Comparison of ENCODE assay signal across 12 mouse cellular contexts in the genomic region with DNA sequence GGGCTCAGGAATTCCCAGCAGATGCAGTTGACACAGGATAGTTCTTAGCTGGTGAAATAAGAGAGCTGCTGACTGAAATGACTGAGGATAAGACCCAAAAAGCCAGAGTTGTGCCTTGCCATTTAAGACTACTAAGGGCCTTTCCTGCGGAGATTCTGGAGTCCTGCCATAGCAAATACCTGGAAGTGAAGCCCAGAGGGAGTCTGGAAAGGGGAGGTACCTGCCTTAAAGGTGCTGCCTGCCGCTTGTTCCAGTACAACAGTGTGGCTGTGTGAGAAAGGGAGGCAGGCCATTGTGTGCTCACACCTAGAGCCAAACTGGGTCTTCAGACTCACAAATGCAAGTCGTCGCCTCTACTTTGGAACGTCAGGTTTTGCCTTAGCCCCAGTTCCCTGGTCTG.
DNase-seq lines count a peak whose midpoint lies in the region; ATAC-seq and TF ChIP-seq lines count a peak whose summit lies in the region.
"Had no signal": no experiment of that assay in that cellular context is flagged by ENCODE, and none has a peak within 500 bp of the region (broad histone marks: within the 10 kb centered on the region; RNA-seq: fewer than 3 reads in every experiment).

No protein-coding gene starts in this region.

- intact Hi-C loops in heart, postnatal 36 days (cut with DNase I) = no loop called here

- no peak for TF ChIP-seq CTCF in lung, adult 2 months (IDR thresholded peaks at IDR 0.05; ENCODE audit: insufficient read depth, low read length)
- no peak for TF ChIP-seq CTCF in lung, embryonic 14.5 days (IDR thresholded peaks at IDR 0.05; ENCODE audit: low read depth)

- ATAC-seq in lung, embryonic 14.5 days (ENCODE audit: insufficient read depth) = no peak
- ATAC-seq in erythroblast, adult 5-6 weeks (replicated peaks; ENCODE audit: low FRiP score, poor library complexity, severe bottlenecking) = no peak

- no peak for TF ChIP-seq POLR2A in lung, adult 2 months (IDR thresholded peaks at IDR 0.05; ENCODE audit: borderline replicate concordance, extremely low read depth, low read depth, low read length)

- H3K4me1 ChIP-seq in lung, adult 2 months (ENCODE audit: control insufficient read depth, insufficient read depth, low read length) = peaks cover 35% of the 10 kb centered on the region
- H3K4me1 ChIP-seq in lung, embryonic 14.5 days (ENCODE audit: insufficient read depth) = peaks cover 15% of the 10 kb centered on the region
- peaks cover 32% of the 10 kb centered on the region for H3K4me1 ChIP-seq in hindbrain, embryonic 10.5 days (replicated peaks)

- peak overlapping the region; percentile 19 for H3K4me3 ChIP-seq in lung, adult 2 months (replicated peaks; ENCODE audit: extremely low read depth, low read depth, low read length)
- H3K4me3 ChIP-seq in lung, embryonic 14.5 days (ENCODE audit: low read depth, low read length) = no peak overlapping the region
- no peak overlapping the region for H3K4me3 ChIP-seq in hindbrain, embryonic 10.5 days
- H3K4me3 ChIP-seq: hindbrain, embryonic 12.5 days had no signal

- H3K9me3 ChIP-seq in lung, embryonic 14.5 days (ENCODE audit: low read depth, low read length) = no peaks in the 10 kb centered on the region
- no peaks in the 10 kb centered on the region for H3K9me3 ChIP-seq in hindbrain, embryonic 10.5 days
- H3K9me3 ChIP-seq: hindbrain, embryonic 12.5 days had no signal

- H3K27ac ChIP-seq in lung, embryonic 14.5 days (ENCODE audit: low read depth) = peak overlapping the region; percentile 71
- H3K27ac ChIP-seq in hindbrain, embryonic 10.5 days = no peak overlapping the region
- H3K27ac ChIP-seq: hindbrain, embryonic 12.5 days had no signal

- no peaks in the 10 kb centered on the region for H3K27me3 ChIP-seq in lung, embryonic 14.5 days (ENCODE audit: insufficient read depth, low read length)
- H3K27me3 ChIP-seq in hindbrain, embryonic 10.5 days (ENCODE audit: insufficient read depth, poor library complexity, severe bottlenecking) = peaks cover 66% of the 10 kb centered on the region

- H3K9ac ChIP-seq in lung, embryonic 14.5 days = 0 out of 2 replicates have a peak overlapping the region, but pooled peaks have one; percentile 32
- H3K9ac ChIP-seq: hindbrain, embryonic 12.5 days had no signal

- WGBS in lung, adult 2 months = 57% methylated on average over 5 of the region's 5 CpGs
- 39% methylated on average over 5 of the region's 5 CpGs for WGBS in lung, embryonic 14.5 days
- WGBS in hindbrain, embryonic 10.5 days = 26% methylated on average over 5 of the region's 5 CpGs

- peak overlapping the region; percentile 40 for H3K4me2 ChIP-seq in lung, embryonic 14.5 days
- H3K4me2 ChIP-seq: hindbrain, embryonic 12.5 days had no signal

- peaks cover 15% of the 10 kb centered on the region; the same call in 1 of the 2 replicates for H3K36me3 ChIP-seq in lung, embryonic 14.5 days (ENCODE audit: insufficient read depth)
- no peaks in the 10 kb centered on the region for H3K36me3 ChIP-seq in hindbrain, embryonic 10.5 days
- H3K36me3 ChIP-seq: hindbrain, embryonic 12.5 days had no signal

- DNase-seq in heart, adult 11 months = peak; percentile 88
- DNase-seq in heart, postnatal 36 days = no peak
- DNase-seq in lung, adult 2 months = peak; percentile 61
- DNase-seq in lung, postnatal 4 days = no peak
- peak; percentile 61 for DNase-seq in lung, embryonic 14.5 days
- no peak for DNase-seq in right cerebral cortex, postnatal 25 days
- DNase-seq in hindbrain, embryonic 10.5 days (ENCODE audit: low spot score) = no peak
- DNase-seq: B cell, adult 2 months; cerebellum, adult 9-11 months; gastrocnemius, postnatal 10 days had no signal

Comparison
In these comparisons a context has a peak if more than half of its experiments do, and no peak if none do; other contexts are left out.
1. DNase-seq: peak in heart, adult 11 months (single experiment), lung, adult 2 months (single experiment) and lung, embryonic 14.5 days (single experiment); none in heart, postnatal 36 days (0 of 2), lung, postnatal 4 days (0 of 2), right cerebral cortex, postnatal 25 days (single experiment) and hindbrain, embryonic 10.5 days (single experiment).